Mouse (Mus musculus) B cell, adult (primary cell): Measurements from ENCODE around the gene Kir3dl1. TPM values are rescaled to one million over a fixed set of nuclear protein-coding genes. Genes with fewer than 3 reads are reported as not detected.

ENCODE experiments used
- total RNA-seq: library from RNA; stranded (reverse); gene quantifications from 4 replicates; pipeline ENCODE4 v1.2.4, GENCODE M21; 2023; ENCODE audit not compliant: inconsistent age

Kir3dl1 gene
- not detected in 4 replicates for total RNA-seq

DNA sequence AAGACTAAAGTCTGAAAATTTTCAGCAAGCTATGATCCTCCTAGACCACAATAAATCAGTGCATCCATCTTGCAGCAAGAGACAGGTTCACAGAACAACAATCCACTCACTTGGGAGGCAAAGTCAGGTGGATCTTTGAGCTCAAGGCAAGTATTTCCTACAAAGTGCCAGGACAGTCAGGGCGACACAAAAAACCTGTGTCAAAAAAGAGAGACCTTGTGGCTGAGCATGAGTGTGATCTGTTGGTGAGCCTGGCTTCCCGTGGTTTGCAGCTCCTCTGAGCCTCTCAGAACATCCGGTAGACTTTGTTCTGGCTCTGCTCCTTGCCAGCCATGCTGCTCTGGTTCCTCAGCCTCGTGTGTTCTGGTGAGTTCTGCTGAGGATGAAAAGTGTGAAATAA, at the start of gene Kir3dl1:
Gene Kir3dl1 (plus strand): TSS at position 301 of the 400 bp plus-strand sequence.

DNA sequence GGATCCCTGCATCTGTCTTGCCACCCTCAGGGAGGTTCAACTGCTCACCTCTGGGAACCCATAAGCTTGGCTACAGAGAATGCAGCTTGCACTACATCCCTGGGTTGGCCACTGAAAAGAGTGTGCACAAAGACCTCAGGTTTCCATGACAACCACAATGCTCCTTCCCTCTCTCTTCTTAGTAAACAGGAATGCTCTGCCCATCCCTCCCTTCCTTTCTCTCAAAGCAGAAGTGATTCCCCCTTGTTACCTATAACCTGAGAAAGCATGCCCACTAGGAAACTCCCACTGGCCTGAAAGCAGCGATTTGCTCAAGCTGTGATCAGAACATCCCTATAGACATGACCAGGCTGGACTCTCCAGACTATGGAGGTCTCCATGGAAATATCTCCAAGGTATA, 26.2 kb downstream of the Kir3dl1 start, which contains the start of gene Kir3dl2:
Gene Kir3dl2 (minus strand): TSS at position 101 of the 400 bp plus-strand sequence.

Other genes with a start within 250 kb of the Kir3dl1 start
- 80.9 to 94.1 TPM (median 89.0 TPM) in 4 replicates for gene Bex3, start 247.7 kb upstream of the Kir3dl1 start, total RNA-seq
- gene Kir3dl2, start 26.1 kb downstream of the Kir3dl1 start, total RNA-seq, result not detected in 4 replicates
- 0.48 TPM in 1 of 4 replicates, not detected in the others for gene Tceal3, start 72.8 kb downstream of the Kir3dl1 start, total RNA-seq
- 0.24 to 0.60 TPM (median 0.46 TPM) in 4 replicates for gene Tceal1, start 190.0 kb downstream of the Kir3dl1 start, total RNA-seq
- 122 to 138 TPM (median 129 TPM) in 4 replicates for gene Morf4l2, start 225.7 kb downstream of the Kir3dl1 start, total RNA-seq